Mouse (Mus musculus) liver, postnatal 0 days (tissue): ENCODE measurements around the gene Nr4a1.

Experiments used
- CTCF ChIP-seq: sonication (generic); IDR thresholded peaks from 2 replicates; pipeline ENCODE4 v1.5.1; 2016; ENCODE audit warnings: antibody characterized with exemption, low read depth
- EP300 ChIP-seq: IDR thresholded peaks from 2 replicates; pipeline ENCODE4 v1.6.1; 2016; ENCODE audit warnings: antibody characterized with exemption, low read depth, mild to moderate bottlenecking

- TF ChIP-seq EP300 (no peak), CTCF (no peak)
These were observed 61.3 kb downstream of the Nr4a1 start for GRCm38 (mm10) chr15:101315378-101315777.
